Mouse (Mus musculus) embryo, embryonic 11.5 days (tissue): ENCODE measurements at regions not wholly inside any gene's neighbourhood (a gene's known extent, or its start where the extent isn't known, plus 50 kb on each side); places are given as distances from the start of the nearest gene placed in this dataset.

Experiments used
- DNase-seq: peaks from one replicate; pipeline ENCODE4 v3.0.0-alpha.2; 2012; ENCODE audit warnings: low read depth, low spot score

DNA sequence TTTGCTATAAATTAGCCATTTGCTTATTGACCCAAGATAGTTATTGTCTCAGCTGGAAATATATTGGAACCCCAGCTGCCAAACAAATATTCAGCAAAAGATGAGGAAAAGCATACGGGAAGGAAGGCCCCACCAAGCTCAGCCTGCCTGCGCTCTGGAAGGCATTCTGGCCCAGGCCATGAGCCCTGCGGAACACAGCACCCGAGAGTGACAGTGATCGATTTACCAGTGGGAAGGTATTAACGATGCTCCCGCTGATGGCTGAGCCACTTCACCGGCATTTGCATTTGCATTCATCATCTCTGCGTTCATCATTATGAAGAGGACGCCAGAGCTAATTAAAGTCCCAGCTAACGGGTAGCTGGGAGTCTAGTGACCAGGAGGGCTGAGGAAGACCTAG is 174.8 kb downstream of the Irx2 start:
- no peak for DNase-seq

DNA sequence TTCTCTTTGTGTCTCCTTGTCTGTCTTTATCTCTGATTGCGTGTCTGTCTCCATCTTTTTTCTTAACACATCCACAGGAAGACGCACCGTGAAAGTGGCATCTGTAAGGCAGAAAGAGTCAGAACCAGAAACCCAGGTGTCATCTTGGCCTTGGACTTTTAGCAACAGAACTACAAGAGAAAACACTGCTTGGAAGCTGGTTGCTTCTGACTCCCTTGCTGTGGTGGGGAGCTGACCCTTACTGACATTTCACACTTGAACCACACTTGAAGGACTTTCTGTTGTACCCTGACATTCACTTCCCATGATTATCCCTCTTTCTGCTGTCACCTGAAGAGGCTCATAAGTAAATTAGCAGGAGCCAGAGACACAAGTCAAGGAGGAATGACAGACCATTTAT is 180.6 kb downstream of the Irx2 start:
- no peak for DNase-seq

GRCm38 (mm10) chr13:72810626-72811025 is 182.0 kb downstream of the Irx2 start:
- no peak for DNase-seq

GRCm38 (mm10) chr13:72814616-72815015 is 186.0 kb downstream of the Irx2 start:
- DNase-seq: no peak

DNA sequence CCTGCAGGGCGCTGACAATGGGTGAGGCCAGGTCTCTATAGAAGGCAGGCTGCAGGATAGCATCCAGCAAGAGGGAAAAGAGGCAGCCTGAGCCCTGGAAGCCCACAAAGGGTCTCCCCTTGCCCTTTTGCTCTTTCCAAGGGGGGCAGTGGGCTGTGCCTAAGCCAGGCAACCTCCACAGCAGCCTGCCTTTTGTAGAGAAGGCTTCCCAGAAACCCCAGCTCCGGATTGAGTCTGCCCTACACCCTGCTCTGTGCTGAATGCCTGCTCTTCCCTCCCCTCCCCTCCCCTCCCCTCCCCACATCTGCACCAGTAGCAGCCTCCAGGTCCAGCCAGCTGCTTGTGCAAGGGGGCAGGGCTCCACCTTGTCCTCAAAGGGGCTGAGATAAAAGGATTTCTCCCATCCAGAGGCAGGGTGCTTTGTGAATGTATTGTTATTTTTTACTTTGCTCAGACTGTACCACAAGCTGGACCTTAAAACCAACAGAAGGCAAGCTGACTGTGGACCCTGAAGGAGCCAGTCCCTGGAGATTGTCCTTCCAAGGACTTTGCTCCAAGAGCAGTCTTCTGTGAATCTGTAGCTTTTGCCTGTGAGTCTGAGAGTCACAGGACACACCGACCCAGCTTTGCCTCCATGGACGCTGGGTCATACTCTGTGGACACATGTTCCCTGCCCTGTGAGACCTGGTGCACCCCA is 186.8 kb downstream of the Irx2 start:
- no peak for DNase-seq

DNA sequence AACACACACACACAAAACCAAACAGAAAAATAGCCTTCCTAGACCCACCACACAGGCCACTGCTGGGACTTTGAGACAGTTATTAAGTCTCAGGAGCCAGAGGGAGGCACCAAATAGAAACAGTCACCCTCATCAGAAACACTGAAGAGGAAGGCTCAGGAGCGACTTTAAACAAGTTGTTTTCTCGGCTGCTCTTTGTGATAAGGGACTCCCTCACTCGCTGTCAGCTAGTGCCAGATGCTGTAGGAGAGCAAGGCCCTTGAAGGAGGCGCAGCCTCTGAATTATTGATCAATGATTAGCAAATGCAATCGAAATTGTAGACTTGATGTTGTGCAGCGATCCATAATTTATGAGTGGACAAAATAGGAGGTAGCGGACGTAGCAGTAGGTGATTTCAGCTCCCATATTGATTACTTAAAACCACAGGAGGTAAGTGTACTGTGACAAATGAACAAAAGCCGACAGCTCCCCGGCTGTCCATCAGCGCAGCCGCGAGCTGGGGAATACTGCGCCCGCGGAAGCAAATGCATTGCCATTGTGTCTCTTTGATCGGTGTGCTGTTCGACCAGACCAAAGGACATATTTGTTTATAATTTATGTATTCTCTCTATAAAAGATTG is 187.4 kb downstream of the Irx2 start:
- no peak for DNase-seq

GRCm38 (mm10) chr13:72816856-72817255 is 188.2 kb downstream of the Irx2 start:
- DNase-seq: no peak

GRCm38 (mm10) chr13:72817521-72817920 is 188.9 kb downstream of the Irx2 start:
- no peak for DNase-seq

- DNase-seq: no peak
These were observed 189.3 kb downstream of the Irx2 start for GRCm38 (mm10) chr13:72817930-72818329.

DNA sequence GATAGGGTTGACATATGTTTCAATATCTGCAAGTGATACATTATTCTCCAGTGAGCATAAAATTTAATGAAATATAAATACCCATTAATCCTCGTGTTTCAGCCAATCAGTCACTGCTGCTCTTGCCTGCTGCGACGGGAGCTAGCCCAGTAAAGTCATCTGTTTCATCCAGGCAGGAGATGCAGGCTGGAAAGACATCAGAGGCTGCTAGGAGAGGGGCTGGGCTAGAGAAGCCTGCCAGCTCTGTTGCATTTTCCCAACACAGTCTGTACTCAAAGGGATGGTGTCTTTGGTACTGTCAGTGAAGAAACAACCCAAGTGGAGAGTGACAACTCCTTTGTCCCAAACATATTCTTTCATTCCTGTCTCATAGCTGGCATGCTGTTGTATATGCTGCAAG is 198.0 kb downstream of the Irx2 start:
- DNase-seq: no peak

- DNase-seq: no peak
These were observed 200.7 kb downstream of the Irx2 start for GRCm38 (mm10) chr13:72829331-72829730.

- no peak for DNase-seq
These were observed 204.7 kb downstream of the Irx2 start for GRCm38 (mm10) chr13:72833326-72833725.

DNA sequence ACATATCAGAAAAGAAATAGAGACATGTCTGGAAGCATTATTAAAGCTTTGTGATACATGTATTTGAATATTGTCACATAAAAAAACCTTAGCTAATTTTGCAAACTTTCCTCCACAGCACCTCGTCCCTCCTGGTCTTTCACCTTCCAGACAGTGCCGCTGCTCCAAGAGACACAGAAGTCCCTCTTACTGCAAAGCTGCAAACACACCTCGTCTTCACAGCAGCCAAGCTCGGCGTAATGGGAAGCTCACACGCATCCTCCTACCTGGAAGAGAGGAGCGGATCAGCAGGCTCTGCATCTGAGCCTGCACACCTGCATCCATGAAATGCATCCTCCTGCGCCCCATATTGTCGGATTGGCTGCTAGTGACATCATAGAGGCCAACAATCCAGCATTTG is 208.4 kb downstream of the Irx2 start:
- no peak for DNase-seq

GRCm38 (mm10) chr13:72848097-72848496 is 219.5 kb downstream of the Irx2 start:
- no peak for DNase-seq

DNA sequence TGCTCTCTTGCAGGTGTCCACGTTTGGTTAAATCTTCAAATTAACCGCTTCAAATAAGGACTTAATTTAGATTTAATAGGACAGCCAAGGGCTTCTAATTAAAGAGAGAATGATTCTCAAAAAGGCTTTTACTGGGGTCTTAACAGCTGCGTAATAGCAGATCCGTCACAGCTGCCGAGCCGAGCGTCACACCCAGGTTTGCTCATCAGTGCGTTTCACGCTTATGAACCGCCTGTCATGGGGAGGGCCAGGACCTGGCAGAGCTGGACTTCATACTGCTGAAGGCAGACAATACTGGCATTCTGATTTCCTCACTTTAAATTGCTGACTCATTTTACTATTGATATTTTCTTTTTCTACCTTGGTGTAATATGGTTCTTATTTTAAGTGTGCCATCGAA is 221.2 kb downstream of the Irx2 start:
- no peak for DNase-seq

GRCm38 (mm10) chr13:72852896-72853295 is 224.3 kb downstream of the Irx2 start:
- no peak for DNase-seq

DNA sequence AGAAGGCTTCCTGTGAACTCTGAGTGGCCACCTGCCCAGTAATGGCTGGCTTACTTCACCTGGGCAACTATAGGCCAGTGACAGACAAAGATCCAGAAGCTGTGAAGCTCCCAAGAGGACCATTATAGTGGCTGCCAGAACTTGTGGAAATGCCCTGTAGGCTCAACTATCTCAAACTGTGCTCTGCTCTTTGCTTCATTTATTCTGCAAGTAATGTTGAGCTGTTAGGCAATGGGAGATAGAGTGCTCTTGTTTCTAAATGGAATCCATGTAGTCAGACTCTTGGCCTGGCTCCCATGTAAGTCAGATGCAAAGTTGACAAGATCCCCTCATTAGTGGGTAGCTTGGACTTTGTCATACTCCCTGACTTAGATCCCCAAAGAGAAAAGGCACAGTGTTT is 247.3 kb downstream of the Irx2 start:
- DNase-seq: no peak

- DNase-seq: peak; percentile 23
These were observed 266.4 kb downstream of the Irx2 start for GRCm38 (mm10) chr13:72894982-72895381.

DNA sequence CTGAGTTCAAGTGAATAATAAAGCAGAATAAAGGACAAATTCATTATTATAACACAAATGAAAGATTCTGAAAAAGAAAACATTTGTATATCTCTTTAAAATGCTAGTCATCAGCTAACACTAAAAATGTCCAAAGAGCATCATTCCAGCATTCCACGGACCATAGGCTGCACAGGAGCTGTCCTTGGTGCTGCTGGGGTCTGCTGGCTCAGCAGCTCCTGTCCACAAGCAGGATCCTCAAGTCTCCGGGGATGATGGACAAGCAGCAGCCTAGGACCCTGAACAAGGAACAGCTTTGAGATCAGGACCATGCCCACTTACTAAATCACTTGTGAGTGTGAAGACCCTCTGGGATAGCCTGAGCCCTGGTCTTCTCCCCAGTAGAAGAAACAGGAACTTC is 274.0 kb downstream of the Irx2 start:
- peak; percentile 41 for DNase-seq

DNA sequence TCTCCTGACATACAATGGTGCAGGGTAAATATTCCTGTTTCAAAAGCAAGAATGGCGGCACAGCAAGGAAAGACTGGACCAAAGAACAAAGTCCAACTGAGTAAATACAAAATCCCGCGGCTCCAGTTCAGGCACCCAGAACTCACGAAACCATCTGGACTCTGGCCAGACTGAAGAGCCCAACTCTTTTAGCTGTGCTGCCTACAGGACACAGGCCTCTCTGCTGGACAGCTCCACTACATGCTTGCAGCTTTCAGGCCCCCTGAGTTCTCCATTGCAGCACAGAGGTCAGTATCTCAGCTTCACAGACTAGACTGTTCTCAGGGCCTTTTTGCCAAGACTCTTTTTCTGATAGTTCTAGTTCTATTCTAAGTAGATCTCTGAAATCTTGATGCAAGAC is 290.3 kb downstream of the Irx2 start:
- no peak for DNase-seq

- no peak for DNase-seq
These were observed 291.7 kb downstream of the Irx2 start for GRCm38 (mm10) chr13:72920368-72920767.

DNA sequence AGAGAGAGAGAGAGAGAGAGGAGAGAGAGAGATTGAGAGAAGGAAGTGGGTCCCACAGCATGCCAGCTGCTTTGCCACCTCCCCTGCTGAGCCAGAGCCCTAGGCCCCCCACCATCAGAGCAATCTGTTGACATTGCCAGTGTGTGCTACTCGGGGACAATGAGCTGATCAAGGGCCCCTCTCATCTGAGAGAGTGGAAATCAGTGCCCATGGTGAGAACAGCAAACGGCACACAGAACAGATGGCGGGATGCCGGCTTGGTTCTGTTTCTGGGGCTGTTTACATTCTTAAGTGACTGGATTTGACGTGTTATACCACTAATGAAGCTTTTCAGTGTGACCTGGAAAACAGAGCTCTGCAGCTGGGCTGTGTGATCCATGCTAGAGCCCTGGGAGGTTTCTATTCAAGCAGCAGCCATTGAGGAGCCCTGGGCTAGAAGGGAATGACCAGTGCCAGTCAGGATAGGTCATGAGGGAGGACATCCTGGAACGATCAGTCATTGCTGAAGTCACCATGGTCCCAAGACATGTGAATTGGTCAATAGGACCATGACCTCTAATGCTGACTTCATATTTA is 296.0 kb downstream of the Irx2 start:
- no peak for DNase-seq

GRCm38 (mm10) chr13:72937246-72937645 is 308.6 kb downstream of the Irx2 start:
- no peak for DNase-seq
